Mouse (Mus musculus): ENCODE results near the gene Prmt9. TPM values are rescaled to one million over a fixed set of nuclear protein-coding genes. Genes with fewer than 3 reads are reported as not detected.

Prmt9 gene
- polyA plus RNA-seq, 1 experiment from 2014 or later = 15.7 TPM

DNA sequence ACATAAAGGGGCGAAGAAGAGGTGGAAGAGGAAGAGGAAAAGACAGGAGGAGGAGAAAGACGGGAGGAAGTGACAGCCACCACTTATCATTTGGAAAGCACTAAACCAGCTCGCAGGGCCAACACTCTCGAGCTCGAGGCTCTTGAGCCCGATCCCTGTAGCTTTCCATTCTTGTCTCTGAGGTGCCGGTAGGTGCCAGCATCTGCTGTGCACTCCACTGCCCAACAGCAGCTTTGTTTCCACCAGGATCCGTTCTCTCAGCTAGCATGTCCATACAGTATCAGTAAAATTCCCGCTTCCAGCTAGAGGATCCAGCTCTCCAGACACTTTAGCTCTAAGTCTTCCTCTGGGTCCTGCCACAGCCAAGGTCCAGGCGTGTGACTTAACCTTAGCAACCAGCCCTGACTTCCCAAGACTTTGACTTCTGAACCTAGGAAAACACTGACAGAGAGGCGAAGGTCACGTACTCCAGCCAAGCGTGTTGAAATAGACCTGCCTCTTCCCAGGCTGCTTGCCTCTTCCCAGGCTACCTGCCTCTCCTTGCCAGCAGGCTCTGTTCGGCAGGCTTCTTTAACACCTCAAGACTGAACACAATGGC lies 25.1 kb upstream of the Prmt9 start:
- peak; percentile 78 for ATAC-seq (replicated peaks; ENCODE audit: extremely low read depth, insufficient read depth, low FRiP score)
- H3K36me3 ChIP-seq (ENCODE audit: control insufficient read depth, insufficient read depth) = no peaks in the 10 kb centered on the region
- peak overlapping the region; percentile 78 for H3K27ac ChIP-seq (ENCODE audit: low read length)
- H3K4me1 ChIP-seq (ENCODE audit: control insufficient read depth, insufficient read depth, low read length) = peaks cover 20% of the 10 kb centered on the region
- H3K27me3 ChIP-seq (ENCODE audit: control insufficient read depth, insufficient read depth, low read length) = no peaks in the 10 kb centered on the region
- H3K4me2 ChIP-seq (ENCODE audit: low read depth, low read length) = peak overlapping the region; percentile 50
- no peak overlapping the region for H3K4me3 ChIP-seq (ENCODE audit: low read length)
- WGBS = 42% methylated on average over 14 of the region's 14 CpGs
- H3K9ac ChIP-seq (ENCODE audit: low read length) = peak overlapping the region; percentile 53
- H3K9me3 ChIP-seq (replicated peaks; ENCODE audit: control insufficient read depth, low read length) = no peaks in the 10 kb centered on the region

DNA sequence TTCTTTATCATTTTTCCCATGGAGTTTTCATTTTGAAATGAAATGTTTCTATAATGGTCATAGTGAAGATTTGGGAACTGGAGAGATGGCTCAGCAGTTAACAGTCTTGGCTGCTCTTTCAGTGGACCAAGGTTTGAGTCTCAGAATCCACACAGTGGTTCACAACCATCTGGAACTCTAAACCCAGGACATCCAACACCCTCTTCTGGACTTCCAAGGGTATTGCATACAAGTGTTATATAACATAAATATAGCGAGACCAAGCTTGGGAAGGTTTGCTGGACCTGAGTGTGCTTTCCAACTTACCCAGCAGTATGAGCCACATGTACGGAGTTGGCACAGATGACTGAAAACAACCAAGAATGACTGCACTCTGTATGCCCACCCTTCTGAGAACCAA lies 24.3 kb upstream of the Prmt9 start:
- H3K9ac ChIP-seq (ENCODE audit: low read length) = no peak overlapping the region
- WGBS = 96% methylated on average over 2 of the region's 2 CpGs
- no peak overlapping the region for H3K27ac ChIP-seq (ENCODE audit: low read length)
- H3K4me2 ChIP-seq (ENCODE audit: low read depth, low read length) = no peak overlapping the region
- no peaks in the 10 kb centered on the region for H3K36me3 ChIP-seq (ENCODE audit: control insufficient read depth, insufficient read depth)
- no peak overlapping the region for H3K4me3 ChIP-seq (ENCODE audit: low read length)
- no peaks in the 10 kb centered on the region for H3K9me3 ChIP-seq (replicated peaks; ENCODE audit: control insufficient read depth, low read length)
- H3K27me3 ChIP-seq (ENCODE audit: control insufficient read depth, insufficient read depth, low read length) = no peaks in the 10 kb centered on the region
- no peak for ATAC-seq (replicated peaks; ENCODE audit: extremely low read depth, insufficient read depth, low FRiP score)
- H3K4me1 ChIP-seq (ENCODE audit: control insufficient read depth, insufficient read depth, low read length) = peaks cover 20% of the 10 kb centered on the region

DNA sequence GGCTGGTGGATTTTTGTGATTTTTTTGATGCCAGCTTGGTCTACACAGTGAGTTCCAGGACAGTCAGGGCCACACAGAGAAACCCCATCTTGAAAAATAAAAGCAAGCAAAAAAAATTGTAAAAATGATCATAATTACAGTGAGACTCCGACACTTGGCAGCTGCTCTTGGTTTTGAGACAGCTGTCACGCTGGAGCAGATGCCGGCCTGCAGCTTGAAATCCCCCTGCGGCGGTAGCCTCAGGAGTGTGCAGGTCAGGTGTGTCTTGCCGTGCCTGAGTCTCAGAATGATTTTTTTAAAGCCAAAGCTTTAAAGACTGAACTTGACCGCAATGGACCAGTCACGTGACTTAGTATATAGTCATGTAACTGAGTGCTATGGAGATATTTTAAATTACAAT lies 23.1 kb upstream of the Prmt9 start:
- H3K27me3 ChIP-seq (ENCODE audit: control insufficient read depth, insufficient read depth, low read length) = no peaks in the 10 kb centered on the region
- no peaks in the 10 kb centered on the region for H3K9me3 ChIP-seq (replicated peaks; ENCODE audit: control insufficient read depth, low read length)
- H3K27ac ChIP-seq (ENCODE audit: low read length) = no peak overlapping the region
- H3K9ac ChIP-seq (ENCODE audit: low read length) = no peak overlapping the region
- WGBS = 88% methylated on average over 8 of the region's 8 CpGs
- no peak overlapping the region for H3K4me3 ChIP-seq (ENCODE audit: low read length)
- peaks cover 20% of the 10 kb centered on the region for H3K4me1 ChIP-seq (ENCODE audit: control insufficient read depth, insufficient read depth, low read length)
- no peak for ATAC-seq (replicated peaks; ENCODE audit: extremely low read depth, insufficient read depth, low FRiP score)
- H3K4me2 ChIP-seq (ENCODE audit: low read depth, low read length) = no peak overlapping the region
- H3K36me3 ChIP-seq (ENCODE audit: control insufficient read depth, insufficient read depth) = no peaks in the 10 kb centered on the region

GRCm38 (mm10) chr8:77534358-77534992 lies 14.7 kb upstream of the Prmt9 start:
- H3K27me3 ChIP-seq (ENCODE audit: control insufficient read depth, insufficient read depth, low read length) = no peaks in the 10 kb centered on the region
- no peak overlapping the region for H3K9ac ChIP-seq (ENCODE audit: low read length)
- no peak overlapping the region for H3K4me2 ChIP-seq (ENCODE audit: low read depth, low read length)
- 0 out of 2 replicates have a peak, but pooled peaks have one; percentile 28 for ATAC-seq (replicated peaks; ENCODE audit: extremely low read depth, insufficient read depth, low FRiP score)
- H3K36me3 ChIP-seq (ENCODE audit: control insufficient read depth, insufficient read depth) = no peaks in the 10 kb centered on the region
- WGBS = 40% methylated on average over 8 of the region's 8 CpGs
- no peak overlapping the region for H3K27ac ChIP-seq (ENCODE audit: low read length)
- H3K4me1 ChIP-seq (ENCODE audit: control insufficient read depth, insufficient read depth, low read length) = no peaks in the 10 kb centered on the region
- H3K4me3 ChIP-seq (ENCODE audit: low read length) = no peak overlapping the region
- H3K9me3 ChIP-seq (replicated peaks; ENCODE audit: control insufficient read depth, low read length) = no peaks in the 10 kb centered on the region

- ATAC-seq (replicated peaks; ENCODE audit: extremely low read depth, insufficient read depth, low FRiP score) = peak; percentile 52
- Histone ChIP-seq H3K9ac (ENCODE audit: low read length) (no peak overlapping the region), H3K4me1 (ENCODE audit: control insufficient read depth, insufficient read depth, low read length) (no peaks in the 10 kb centered on the region), H3K4me3 (ENCODE audit: low read length) (no peak overlapping the region), H3K27ac (ENCODE audit: low read length) (no peak overlapping the region), H3K27me3 (ENCODE audit: control insufficient read depth, insufficient read depth, low read length) (no peaks in the 10 kb centered on the region), H3K9me3 (replicated peaks; ENCODE audit: control insufficient read depth, low read length) (no peaks in the 10 kb centered on the region), H3K4me2 (ENCODE audit: low read depth, low read length) (no peak overlapping the region), H3K36me3 (ENCODE audit: control insufficient read depth, insufficient read depth) (no peaks in the 10 kb centered on the region)
- WGBS = 74% methylated on average over 5 of the region's 5 CpGs
Observed at GRCm38 (mm10) chr8:77535026-77535595, 14.1 kb upstream of the Prmt9 start.

DNA sequence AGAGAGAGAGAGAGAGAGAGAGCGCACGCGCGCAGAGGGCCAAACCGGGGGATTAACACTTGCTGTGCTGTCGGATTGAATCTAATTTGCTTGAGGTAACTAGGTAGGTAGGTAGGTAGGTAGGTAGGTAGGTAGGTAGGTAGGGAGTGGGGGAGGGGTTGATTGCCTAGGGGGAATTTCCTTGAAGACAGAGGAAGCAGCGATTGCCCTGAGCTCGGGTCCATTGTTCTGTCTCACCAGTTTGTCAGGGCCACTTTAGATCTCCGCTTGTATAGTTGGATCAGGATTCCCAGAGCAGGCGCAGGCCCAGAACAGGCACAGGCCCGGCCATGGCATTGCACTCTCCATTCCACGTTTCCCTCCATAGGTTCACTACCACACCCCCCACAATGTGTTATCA lies 12.4 kb upstream of the Prmt9 start:
- no peak for ATAC-seq (replicated peaks; ENCODE audit: extremely low read depth, insufficient read depth, low FRiP score)
- Histone ChIP-seq H3K9ac (ENCODE audit: low read length) (no peak overlapping the region), H3K4me2 (ENCODE audit: low read depth, low read length) (no peak overlapping the region), H3K9me3 (replicated peaks; ENCODE audit: control insufficient read depth, low read length) (no peaks in the 10 kb centered on the region), H3K4me1 (ENCODE audit: control insufficient read depth, insufficient read depth, low read length) (no peaks in the 10 kb centered on the region), H3K27me3 (ENCODE audit: control insufficient read depth, insufficient read depth, low read length) (no peaks in the 10 kb centered on the region), H3K36me3 (ENCODE audit: control insufficient read depth, insufficient read depth) (no peaks in the 10 kb centered on the region), H3K27ac (ENCODE audit: low read length) (no peak overlapping the region), H3K4me3 (ENCODE audit: low read length) (no peak overlapping the region)
- WGBS = 79% methylated on average over 12 of the region's 12 CpGs

DNA sequence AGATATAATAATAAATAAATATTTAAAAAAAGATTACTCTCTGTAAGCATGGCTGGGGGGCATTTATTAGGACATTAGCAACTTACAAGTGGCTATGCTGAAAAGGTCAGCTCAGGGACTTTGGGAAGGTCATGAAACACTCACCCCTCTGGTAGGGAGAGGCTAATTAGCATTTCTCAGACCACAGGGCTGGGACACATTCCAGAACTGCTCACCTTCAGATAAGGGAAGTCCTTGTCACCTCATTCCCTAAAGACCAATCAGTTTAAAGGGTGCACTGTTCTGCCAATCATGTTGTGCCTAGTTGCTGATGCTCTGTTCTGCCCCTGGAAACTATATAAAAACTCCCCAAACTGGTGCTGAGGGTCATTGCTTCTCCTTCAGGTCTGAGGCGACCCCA lies 10.9 kb upstream of the Prmt9 start:
- no peaks in the 10 kb centered on the region for H3K4me1 ChIP-seq (ENCODE audit: control insufficient read depth, insufficient read depth, low read length)
- H3K27me3 ChIP-seq (ENCODE audit: control insufficient read depth, insufficient read depth, low read length) = no peaks in the 10 kb centered on the region
- ATAC-seq (replicated peaks; ENCODE audit: extremely low read depth, insufficient read depth, low FRiP score) = no peak

GRCm38 (mm10) chr8:77543152-77543777 lies 5.9 kb upstream of the Prmt9 start:
- H3K9ac ChIP-seq (ENCODE audit: low read length) = no peak overlapping the region
- H3K9me3 ChIP-seq (replicated peaks; ENCODE audit: control insufficient read depth, low read length) = no peaks in the 10 kb centered on the region
- no peak overlapping the region for H3K4me2 ChIP-seq (ENCODE audit: low read depth, low read length)
- no peaks in the 10 kb centered on the region for H3K36me3 ChIP-seq (ENCODE audit: control insufficient read depth, insufficient read depth)
- H3K4me3 ChIP-seq (ENCODE audit: low read length) = no peak overlapping the region
- no peaks in the 10 kb centered on the region for H3K4me1 ChIP-seq (ENCODE audit: control insufficient read depth, insufficient read depth, low read length)
- H3K27ac ChIP-seq (ENCODE audit: low read length) = no peak overlapping the region
- ATAC-seq (replicated peaks; ENCODE audit: extremely low read depth, insufficient read depth, low FRiP score) = no peak
- 74% methylated on average over 6 of the region's 6 CpGs for WGBS
- H3K27me3 ChIP-seq (ENCODE audit: control insufficient read depth, insufficient read depth, low read length) = no peaks in the 10 kb centered on the region

More for the DNA sequence above, 10.9 kb upstream of the Prmt9 start:
- Histone ChIP-seq H3K9ac (ENCODE audit: low read length) (no peak overlapping the region), H3K4me2 (ENCODE audit: low read depth, low read length) (no peak overlapping the region), H3K4me3 (ENCODE audit: low read length) (no peak overlapping the region), H3K9me3 (replicated peaks; ENCODE audit: control insufficient read depth, low read length) (no peaks in the 10 kb centered on the region), H3K27ac (ENCODE audit: low read length) (no peak overlapping the region), H3K36me3 (ENCODE audit: control insufficient read depth, insufficient read depth) (no peaks in the 10 kb centered on the region)
- WGBS = 80% methylated on average over 1 of the region's 1 CpGs

GRCm38 (mm10) chr8:77544428-77544827 lies 4.8 kb upstream of the Prmt9 start:
- Histone ChIP-seq H3K4me3 (ENCODE audit: low read length) (no peak overlapping the region), H3K27me3 (ENCODE audit: control insufficient read depth, insufficient read depth, low read length) (no peaks in the 10 kb centered on the region), H3K4me2 (ENCODE audit: low read depth, low read length) (no peak overlapping the region), H3K9me3 (replicated peaks; ENCODE audit: control insufficient read depth, low read length) (no peaks in the 10 kb centered on the region), H3K27ac (ENCODE audit: low read length) (no peak overlapping the region), H3K36me3 (ENCODE audit: control insufficient read depth, insufficient read depth) (no peaks in the 10 kb centered on the region), H3K4me1 (ENCODE audit: control insufficient read depth, insufficient read depth, low read length) (no peaks in the 10 kb centered on the region), H3K9ac (ENCODE audit: low read length) (no peak overlapping the region)
- ATAC-seq (replicated peaks; ENCODE audit: extremely low read depth, insufficient read depth, low FRiP score) = no peak
- 43% methylated on average over 3 of the region's 3 CpGs for WGBS

Data from heart, embryonic 16.5 days (tissue).